Mouse (Mus musculus): ENCODE measurements around the gene Anxa4.

DNA sequence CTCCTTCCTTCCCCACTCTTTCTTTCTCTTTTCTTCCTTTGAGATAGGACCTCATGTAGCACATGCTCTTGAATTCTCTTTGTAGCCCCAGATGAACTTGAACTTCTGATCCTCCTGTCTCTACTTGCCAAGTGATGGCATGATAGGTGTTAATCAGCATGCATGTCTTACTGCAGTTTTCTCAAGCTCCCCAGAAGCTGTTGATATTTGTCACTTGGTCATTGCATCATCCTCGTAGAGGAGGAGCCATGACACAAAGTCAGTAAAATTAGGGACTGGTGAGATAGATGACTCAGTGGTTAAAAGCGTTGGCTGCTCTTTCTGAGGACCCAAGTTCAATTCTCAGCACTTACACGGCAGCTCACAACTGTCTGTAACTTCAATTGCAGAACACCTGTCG is 19.5 kb upstream of the Anxa4 start:
- TF ChIP-seq FLI1 (IDR thresholded peaks at IDR 0.05; ENCODE audit: low read length) (no peak), GATA1 (IDR thresholded peaks at IDR 0.05; ENCODE audit: borderline replicate concordance, low read length) (no peak)

All from megakaryocyte, embryonic 14.5 days (primary cell).